ENCODE assay signal across 8 mouse cellular contexts in the genomic region with DNA sequence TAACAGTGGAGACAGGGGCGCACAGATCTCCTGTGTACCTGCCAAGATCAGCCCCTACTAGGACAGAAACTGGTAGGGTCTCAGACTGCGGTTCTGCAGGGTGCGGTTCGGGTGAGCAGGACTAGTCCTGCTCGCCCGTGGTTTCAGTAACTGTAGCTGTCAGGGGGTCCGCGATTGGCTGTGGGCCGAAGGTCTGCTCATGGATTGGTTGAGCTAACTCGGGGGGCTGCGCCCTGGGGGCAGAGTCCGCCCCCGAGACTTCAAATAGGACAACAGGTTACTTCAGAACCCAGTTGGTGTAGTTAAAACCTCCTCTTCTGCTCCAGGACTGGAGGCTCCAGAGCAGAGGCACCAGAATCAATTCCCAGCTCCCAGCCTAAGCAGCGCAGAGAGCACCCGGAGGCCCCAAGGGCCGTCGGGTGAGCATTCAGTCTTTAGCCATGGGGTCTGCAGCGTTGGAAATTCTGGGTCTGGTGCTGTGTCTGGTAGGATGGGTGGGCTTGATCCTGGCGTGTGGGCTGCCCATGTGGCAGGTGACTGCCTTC. TPM values are rescaled to one million over a fixed set of nuclear protein-coding genes. Genes with fewer than 3 reads are reported as not detected.
DNase-seq lines count a peak whose midpoint lies in the region.

A gene (plus strand): TSS at position 292 of the 545 bp plus-strand sequence.

- H3K27ac ChIP-seq in forebrain, embryonic 10.5 days = peak within 1 kb of the TSS; percentile 70

- peak; percentile 16 for DNase-seq in right cerebral cortex, postnatal 4 days
- DNase-seq in right cerebral cortex, postnatal 36 days (ENCODE audit: low spot score in 2 of 2) = no peak
- peak; percentile 30 for DNase-seq in forebrain, embryonic 10.5 days (ENCODE audit: extremely low spot score, low spot score)
- DNase-seq in heart, postnatal 14 days = peak; percentile 59 to 70
- DNase-seq in layer of hippocampus, postnatal 25 days (ENCODE audit: extremely low spot score in 1 of 2, low spot score in 1 of 2) = no peak
- peak; percentile 82 for DNase-seq in lung, postnatal 14 days
- DNase-seq in MN1 (ENCODE audit: low spot score) = no peak
- DNase-seq in cerebellum, postnatal 14 days = no peak

- no peaks in the 10 kb centered on the region for H3K9me3 ChIP-seq in forebrain, embryonic 10.5 days

- peaks cover 46% of the 10 kb centered on the region for H3K4me1 ChIP-seq in forebrain, embryonic 10.5 days

- intact Hi-C loops in heart, postnatal 14 days (cut with DNase I) = no loop called here

- H3K36me3 ChIP-seq in forebrain, embryonic 10.5 days (replicated peaks) = peaks cover 21% of the 10 kb centered on the region

- 2% methylated on average over 19 of the region's 19 CpGs for WGBS in forebrain, embryonic 10.5 days

- H3K27me3 ChIP-seq in forebrain, embryonic 10.5 days (ENCODE audit: poor library complexity, severe bottlenecking) = peaks cover 62% of the 10 kb centered on the region

- H3K4me3 ChIP-seq in forebrain, embryonic 10.5 days = peak within 1 kb of the TSS; percentile 52

RNA-seq across cellular contexts. Expression of the gene that starts here (rescaled TPM):
- 23.3 and 25.5 TPM in 2 replicates for polyA plus RNA-seq in forebrain, embryonic 10.5 days (2016; fragmentation: Nextera tagmentation; extraction: Ambion mirVana)
- 10 to 100 TPM; 52.8 to 62.4 TPM for total RNA-seq in heart, postnatal 14 days (2021)
- 10 to 100 TPM; 53.6 to 57.3 TPM for total RNA-seq in layer of hippocampus, postnatal 25 days (2021)

Comparison
In these comparisons a context has a peak if more than half of its experiments do, and no peak if none do; other contexts are left out.
1. DNase-seq: peak in right cerebral cortex, postnatal 4 days (single experiment), forebrain, embryonic 10.5 days (single experiment), heart, postnatal 14 days (2 of 2) and lung, postnatal 14 days (single experiment); none in right cerebral cortex, postnatal 36 days (0 of 2), layer of hippocampus, postnatal 25 days (0 of 2), MN1 (single experiment) and cerebellum, postnatal 14 days (0 of 2).